Mouse (Mus musculus) MEL-GATA-1-ER (cell line): ENCODE results near the gene Cd9.

Experiments
- DNase-seq: peaks from one replicate; pipeline ENCODE4 v3.0.0-alpha.2; 2012; ENCODE audit warnings: low read depth; ENCODE audit errors: extremely low read depth

Cd9 gene

DNA sequence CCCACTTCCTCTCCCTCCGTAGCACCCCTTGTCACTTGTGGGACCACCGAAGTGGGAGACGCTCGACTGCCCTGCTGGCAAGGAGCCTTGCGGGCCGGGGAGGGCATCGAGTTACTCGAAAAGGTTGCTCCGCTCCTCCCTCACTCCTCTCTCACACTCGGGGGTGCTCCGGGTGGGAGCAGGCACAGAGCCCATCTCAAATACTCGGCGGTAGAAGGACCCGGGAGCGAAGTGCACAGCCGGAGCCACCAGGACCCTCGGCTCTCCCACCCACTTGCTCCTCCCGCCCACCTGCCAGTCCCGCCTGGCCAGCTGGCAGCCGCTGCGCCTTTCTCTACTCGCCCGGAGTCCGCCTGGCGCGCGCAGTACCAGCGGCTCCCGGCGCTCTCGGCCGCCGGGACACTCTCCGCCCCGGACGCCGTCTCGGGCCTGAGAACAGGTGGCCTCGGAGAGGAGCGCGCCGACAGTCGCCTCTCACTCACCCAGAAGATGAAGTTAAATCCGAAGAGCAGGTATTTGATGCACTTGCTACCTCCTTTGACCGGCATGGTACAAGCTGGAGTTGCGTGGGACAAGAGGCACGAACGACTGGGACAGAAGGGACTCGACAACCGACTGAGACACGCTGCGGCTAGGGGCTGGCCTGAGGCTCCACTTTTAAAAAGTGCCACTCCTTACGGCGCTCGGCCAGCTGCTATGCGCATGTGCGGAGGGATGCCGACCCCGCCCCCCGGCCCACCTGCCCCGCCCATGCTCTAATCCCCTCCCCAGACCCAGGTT is at the start of gene Cd9:
Gene Cd9, minus strand, starts transcription at position 700 of the 780 bp plus-strand sequence.
- DNase-seq: no peak

DNA sequence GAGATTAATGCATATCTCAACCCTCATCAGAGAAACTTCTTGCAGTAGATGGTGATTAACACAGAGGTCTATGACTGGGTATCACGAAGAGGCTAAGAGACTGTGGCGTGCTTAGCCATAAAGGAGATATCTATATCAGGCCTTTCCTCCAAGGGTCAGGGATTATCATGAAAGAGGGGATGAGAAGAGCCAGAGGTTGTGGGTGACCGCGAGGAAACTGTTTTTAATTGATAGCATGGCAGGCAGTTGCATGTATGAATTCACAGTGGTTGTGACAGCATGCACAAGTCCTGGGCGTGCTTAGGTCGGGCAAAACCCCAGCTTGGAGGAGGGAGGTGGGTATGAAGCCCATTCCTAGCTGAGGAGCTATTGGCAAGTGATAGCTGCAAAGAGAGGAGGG is 46.7 kb upstream of the Cd9 start:
- DNase-seq: no peak

DNA sequence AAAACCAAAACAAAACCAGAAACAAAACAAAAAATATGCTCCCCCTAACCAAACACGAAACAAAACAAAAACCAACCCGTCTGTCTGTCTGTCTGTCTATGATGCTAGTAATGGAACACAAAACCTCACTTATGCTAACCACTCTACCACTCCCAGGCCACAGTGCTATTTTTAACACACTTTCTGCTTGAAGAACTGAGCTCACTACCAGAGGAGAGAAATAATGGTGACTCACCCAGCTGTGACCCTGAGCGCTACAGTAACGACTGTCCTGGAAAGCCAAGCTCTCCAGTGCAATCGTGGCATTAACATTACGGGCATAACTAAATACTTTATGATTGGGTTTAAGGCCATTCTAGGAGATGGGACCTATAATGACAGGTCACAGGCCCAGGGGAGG is 46.2 kb upstream of the Cd9 start:
- DNase-seq: no peak

DNA sequence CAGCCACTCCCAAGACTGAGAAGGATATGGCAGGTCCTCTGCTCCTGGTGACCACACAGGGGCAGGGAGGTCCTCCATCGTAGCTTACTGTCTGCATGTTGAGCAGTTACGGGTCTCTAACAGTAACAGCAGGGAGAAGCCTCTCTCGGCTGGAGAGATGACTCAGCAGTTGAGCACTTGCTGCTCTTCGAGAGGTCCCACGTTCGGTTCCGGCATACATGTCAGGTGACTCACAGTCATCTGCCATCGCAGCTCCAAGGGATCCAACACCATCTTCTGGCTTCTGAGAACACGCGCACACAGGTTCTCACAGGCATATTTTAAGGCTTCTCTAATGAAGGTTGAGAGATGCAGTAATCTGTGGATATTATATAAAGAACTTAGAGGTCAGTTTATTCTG is 45.6 kb upstream of the Cd9 start:
- DNase-seq: no peak

DNA sequence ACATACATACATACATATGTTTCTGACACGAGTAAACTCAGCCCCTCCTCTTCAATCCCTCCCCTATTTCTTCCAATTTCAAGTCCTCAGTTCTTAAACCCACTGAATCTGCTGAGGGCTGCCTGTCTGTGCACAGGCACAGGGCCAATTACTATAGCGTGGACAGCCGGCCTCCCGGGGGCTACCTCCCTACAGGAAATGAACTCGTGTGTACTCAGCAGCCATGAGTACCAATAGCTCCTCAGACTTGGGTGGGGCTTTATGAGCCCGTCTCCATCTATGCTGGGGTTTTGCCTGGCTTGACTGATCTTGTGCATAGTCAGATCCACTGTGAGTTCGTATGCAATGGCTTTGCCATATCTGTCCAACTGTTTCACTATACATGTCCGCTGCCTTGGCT is 44.8 kb upstream of the Cd9 start:
- no peak for DNase-seq

DNA sequence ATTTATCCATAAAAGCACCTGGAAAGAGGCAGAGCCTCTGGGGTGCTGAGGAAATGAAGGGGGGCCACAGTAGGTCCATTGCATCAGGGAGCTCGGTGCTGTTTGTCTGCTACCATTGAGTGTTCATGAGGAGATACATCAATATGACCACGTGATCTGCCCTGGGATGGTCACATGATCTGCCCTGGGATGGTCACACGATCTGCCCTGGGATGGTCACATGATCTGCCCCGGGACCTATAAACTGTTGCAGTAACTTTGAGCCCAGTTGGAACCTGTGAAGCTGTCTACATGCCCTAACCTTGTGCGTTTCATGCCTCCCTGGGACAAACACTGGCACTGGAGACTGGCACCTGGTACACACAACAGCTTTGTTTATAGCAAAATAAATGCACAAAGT is 43.9 kb upstream of the Cd9 start:
- no peak for DNase-seq

DNA sequence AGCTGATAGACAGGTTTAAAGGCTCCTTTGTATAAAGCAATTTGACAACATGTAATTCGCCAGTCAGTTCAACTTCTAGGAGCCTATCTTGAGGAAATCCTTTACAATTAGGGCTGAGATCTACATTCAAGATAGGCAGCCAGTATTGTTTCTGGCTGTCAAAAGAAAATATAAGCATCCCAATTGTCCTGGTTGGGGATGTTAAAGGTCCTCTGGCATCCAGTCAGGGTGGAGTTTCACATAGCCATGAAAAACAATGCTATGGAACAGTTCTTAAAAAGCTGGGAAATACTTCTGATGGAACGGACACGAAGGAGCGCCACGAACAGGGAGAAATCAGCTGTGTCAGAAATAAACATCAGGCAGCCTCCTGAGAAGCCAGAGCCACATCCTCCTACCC is 40.4 kb upstream of the Cd9 start:
- no peak for DNase-seq

DNA sequence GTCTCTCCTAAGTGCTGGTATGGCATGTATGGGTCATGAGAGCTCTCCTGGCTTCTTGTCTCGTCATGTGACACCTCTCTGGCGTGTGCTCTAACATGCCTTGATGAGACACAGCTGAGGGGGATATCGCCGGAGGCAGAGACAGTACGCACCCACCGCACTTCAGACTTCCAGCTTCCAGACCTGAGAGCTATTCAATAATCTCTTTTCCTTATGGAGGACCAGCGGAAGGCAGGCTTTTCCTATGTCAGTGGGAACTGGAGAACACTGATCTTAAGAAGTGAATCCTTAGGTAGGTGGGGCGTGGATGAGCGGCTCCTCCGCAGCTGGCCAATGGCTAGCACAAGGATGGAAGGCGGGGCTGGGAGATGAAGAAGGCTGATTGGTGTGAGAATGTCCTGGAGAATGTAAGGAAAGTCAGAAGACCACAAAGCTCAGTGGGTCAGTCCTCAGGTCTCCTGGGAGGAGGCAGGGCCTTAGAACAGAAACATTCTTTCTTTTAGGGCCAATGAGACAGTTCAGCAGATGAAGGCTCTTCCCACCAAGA is 38.6 kb upstream of the Cd9 start:
- DNase-seq: no peak

DNA sequence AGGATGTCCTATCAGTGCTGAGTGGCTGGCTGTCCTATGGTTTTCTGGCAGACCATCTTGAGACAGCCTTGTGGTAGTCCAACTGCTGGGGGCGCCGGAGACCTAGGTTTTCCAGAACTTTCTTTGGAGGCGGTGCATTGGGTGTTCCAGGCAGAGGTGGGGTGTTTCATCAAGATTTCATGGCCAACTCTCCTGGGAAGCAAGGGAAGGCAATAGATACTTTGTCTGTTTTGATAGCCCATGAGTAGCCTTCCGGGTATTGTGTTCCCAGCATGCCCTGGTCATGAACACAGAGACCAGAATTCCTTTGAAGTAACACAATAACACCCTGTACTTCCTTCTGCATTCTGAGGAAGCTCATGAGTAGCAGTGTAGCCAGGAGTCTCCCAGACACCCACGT is 34.9 kb upstream of the Cd9 start:
- no peak for DNase-seq

DNA sequence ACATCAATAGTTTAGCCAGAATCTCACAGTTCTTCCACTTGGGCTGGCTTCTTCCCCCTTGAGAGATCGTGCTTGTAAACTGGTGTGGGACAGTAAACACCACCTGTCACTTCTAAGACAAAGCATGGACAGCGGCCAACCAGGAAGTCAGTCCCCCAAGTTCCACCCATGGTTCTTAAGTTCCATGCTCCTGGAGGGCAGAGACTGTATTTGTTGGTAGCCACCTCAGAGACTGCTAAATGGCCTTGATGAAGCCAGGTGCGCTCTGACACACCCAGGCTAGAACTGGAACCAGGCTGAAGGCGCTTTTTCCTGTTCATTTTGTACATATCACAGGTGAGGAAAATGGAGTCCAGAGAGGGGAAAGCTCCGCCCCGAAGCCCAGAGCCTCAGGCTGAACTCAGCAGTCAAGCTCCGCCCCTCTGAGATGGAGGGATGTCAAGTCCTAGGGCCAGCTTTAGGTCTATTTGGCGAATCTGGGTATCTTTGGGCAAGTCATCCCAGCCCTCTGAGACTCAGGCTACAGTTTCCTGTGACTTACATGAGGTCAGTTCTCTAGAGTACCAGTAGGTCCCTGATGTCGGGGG is 34.1 kb upstream of the Cd9 start:
- DNase-seq: no peak

DNA sequence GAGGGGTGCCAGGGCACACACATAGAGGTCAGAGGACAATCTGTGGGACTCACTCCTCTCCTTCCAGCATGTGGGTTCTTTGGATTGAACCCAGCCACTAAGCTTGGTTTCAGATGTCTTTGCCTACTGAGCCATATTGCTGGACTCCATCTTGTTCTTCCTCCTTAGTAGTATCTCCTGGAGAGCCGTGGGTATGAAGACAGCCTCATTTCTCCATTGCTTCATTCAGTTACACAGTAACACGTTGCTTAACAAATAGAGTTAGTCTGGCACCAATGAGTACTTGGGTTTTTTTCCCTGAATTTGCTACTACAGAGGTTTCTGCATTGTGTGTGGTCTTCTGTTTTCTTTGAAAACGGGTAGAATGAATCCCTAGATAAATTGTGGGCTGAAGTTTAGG is 31.5 kb upstream of the Cd9 start:
- DNase-seq: no peak

DNA sequence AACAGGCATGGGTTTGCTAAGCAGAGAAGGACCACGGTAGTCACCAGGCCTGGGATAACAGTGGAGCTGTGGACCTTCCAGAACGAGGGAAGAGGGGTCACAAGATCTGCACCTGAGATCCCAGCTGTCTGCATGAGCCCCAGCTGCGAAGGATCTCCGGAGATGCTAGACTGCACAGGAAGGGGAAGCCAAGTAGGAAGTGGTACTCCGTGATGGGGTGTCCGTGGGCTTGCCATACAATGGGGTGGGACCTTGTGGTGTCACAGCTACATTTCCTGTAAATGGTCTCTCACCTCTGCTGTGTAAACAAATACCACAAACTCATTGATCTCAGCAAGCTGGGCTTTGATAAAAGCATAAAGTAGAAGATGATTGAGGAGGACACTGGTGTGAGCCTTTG is 29.4 kb upstream of the Cd9 start:
- DNase-seq: no peak

DNA sequence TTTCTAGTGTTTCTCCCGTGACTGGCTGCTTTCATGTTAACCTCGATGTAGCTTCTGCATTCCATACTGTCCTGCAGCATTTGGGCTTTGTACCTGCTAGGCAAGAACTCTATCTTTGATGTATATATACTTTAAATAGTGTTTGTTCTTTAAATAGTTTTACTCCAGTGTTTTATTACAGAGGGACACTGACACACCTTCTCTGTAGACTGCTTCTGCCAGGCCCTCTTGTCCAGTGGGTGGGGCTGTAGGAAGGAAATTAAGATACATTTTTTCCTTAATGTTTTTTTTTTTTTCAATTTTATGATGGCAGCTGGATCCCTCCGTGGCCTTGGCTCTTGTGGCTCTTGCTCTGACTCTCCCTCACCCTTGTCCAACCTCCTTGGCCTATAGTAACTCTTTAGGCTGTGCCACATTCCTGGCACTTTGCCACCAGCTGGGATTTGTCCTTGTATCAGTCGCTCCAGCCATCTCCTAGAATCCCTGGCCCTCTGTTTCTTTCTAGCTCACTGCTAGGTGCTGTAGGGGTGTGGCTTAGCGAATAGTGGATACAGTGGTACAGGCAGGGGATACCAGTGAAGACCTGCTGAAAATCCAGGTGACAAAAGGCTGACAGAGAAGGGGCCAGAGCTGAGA is 27.1 kb upstream of the Cd9 start:
- DNase-seq: no peak

DNA sequence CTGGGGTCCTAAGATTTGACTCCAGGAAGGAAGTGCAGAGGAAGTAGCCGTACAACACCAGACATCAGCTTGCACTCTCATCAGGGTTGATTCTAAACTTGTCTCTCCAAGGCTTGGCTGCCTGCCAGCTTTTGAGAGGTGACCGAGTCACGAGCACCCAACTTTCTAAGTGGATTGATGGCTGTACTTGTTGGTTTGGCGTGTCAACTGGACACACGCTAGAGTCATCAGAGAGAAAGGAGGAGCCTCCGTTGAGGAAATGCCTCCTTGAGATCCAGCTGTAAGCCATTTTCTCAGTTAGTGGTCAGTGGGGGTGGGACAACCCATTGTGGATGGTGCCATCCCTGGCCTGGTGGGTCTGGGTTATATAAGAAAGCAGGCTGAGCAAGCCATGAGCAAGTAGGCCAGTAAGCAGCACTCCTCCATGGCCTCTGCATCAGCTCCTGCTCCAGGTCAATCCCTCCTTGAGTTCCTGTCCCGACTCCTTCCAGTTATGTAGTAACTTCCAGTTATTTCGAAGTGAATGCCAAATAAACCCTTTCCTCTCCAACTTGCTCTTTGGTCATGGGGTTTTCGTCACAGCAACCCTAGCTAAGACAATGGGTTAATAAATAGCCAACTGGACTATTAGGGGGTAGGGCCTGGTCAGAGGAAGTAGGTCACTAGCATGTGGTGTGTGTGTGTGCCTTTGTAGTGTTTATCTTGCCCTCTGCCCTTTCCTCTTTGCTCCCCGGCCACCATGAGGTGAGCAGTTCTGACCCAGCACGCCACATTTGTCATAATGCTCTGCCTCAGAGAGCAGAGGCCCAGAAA is 21.1 kb upstream of the Cd9 start:
- no peak for DNase-seq

DNA sequence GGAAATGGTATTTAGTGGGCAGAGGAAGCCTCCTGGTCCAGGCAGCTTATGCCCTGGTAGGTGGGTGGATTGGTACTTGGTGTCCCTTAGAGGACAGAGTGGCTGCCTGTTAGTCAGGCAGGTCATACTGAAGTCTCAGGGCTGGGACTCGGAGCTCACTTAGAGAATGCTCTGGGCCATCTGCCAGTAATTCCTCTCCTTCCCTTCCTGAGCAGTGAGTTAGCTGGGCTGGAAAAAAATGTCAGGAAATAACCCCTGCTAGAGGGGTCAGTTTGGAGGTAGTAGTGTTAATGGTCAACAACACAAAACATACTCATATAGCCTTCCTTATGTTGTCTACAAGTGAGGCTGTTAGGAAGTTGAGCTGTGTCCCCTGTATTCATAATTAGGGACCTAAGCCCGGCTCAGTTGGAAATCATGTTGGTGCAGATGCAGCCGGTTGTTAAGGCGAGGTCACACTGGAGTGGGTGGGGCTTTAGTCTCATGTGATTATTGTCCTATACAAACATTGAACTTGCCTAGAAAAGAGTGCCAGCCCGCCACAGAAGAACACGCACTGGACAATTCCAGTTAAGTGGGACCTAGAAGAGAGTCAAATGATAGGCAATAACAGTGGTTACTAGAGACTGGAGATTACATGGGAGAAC is 18.5 kb upstream of the Cd9 start:
- no peak for DNase-seq

DNA sequence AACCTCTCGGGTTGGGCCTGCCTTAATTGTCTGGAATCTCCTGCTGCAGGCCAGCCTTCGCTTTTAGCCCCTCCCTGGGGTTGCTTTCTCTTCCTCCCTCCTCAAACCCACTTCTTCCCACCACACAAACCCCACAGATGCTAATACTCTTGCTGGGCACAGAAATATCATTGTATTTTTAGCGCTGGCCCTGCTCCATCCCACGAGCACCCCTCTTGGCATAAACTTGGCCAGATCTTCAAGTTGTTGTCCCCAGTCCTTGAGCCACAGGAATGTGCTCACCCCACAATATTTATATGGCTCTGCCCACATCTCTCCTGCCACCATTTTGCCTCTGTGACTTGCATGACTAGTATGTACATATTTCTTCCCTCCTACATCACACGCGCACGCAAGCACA is 16.6 kb upstream of the Cd9 start:
- DNase-seq: no peak

DNA sequence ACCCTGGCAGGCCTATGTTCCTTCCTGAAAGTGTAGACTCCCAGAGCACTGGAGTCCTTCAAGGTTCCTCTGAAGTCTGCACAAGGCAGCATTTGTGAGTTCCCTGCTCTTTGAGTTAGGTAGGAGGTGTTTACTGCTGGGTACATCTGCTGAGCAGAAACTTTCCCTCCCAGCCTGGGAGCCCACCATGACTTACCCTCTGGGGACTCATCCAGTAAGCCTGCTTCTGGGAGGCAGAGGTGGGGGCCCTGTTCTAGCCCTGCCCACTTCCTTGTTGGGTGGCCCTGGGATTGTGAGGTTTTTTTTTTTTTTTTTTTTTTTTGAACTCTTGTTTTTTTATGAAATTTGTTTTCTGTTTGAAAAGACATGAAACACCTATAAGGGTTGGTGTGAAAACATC is 16.1 kb upstream of the Cd9 start:
- DNase-seq: no peak

DNA sequence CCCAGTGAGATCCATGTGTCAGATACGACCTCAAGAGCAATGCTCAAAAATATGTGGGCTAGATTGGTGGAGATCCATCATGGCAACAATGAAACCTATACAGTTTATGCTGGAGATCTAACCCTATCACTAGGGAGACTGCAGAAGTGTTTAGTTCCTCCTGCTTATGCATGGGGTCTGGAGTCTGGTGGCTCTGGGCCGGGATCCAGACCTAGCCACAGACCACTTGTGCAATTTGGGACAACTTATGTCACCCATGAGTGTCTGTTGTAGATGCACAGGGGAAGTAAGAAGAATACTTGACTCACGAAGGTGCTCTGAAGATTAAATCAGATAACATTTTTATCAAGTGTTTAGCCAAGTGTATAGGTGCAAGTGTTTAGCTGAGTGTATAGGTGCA is 15.2 kb upstream of the Cd9 start:
- DNase-seq: no peak

DNA sequence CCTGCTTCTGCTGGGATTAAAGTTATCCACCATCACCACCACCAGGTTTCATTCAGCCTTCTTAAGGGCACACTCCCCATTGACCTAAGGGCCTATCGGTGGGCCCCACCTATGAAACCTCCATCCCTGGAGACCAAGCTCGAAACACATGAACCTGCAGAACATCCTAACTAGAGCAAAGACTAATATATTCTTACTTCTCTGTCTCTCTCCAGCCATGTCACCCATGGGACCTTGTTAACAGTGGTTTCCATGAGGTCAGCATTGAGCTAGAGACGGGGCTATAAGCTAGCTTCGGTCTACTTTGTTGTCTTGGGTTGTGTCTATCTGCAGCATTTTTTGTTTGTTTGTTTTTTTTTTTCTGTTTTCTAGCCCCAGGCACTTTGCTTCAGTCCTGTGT is 11.8 kb upstream of the Cd9 start:
- DNase-seq: no peak

DNA sequence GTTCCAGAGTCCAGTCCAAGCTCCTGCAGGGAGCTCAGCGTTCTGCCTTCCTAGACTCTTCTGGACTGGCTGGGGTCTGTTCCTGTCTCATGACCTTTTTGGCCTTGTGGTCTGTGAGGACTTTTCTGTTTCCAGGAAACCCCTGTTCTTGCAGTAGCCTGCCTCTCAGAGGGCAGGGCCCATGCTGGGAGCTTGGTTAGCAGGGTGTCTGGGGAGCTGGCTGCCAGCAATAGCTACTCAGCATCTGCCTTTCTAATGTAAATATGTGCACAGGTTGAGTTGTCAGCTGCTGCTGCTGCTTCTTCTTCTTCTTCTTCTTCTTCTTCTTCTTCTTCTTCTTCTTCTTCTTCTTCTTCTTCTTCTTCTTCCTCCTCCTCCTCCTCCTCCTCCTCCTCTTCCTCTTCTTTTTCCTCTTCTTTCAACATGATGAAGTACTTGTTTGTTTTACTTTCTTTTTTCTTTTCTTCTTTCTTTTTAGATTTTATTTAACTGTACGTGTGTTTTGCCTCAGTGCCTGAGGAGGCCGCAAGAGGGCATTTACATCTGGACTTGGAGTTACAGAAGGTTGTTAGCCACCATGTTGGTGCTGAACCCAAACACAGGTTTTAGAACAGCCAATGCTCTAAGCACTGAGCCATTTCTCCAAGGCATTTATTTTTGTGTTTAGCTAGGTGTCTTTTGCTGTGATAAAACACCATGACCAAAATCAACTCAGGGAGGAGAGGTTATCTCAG is 10.2 kb upstream of the Cd9 start:
- DNase-seq: no peak
